Mouse (Mus musculus) thymus, adult 2 months (tissue): ENCODE results near the gene Ndufaf3. TPM values are rescaled to one million over a fixed set of nuclear protein-coding genes. Genes with fewer than 3 reads are reported as not detected.
A peak's percentile ranks its signal among the peaks of the same experiment; 100 is the strongest.

Experiments
- DNase-seq: peaks from one replicate; pipeline ENCODE4 v3.0.0; 2021
- H3K27ac ChIP-seq: fragments of 200-500 bp; 2 replicates; pipeline ENCODE4 v1.5.1; 2012; ENCODE audit warnings: low read length, control low read depth; ENCODE audit not compliant: control insufficient read depth, insufficient read depth
- H3K27me3 ChIP-seq: fragments of 200-500 bp; 2 replicates; pipeline ENCODE4 v1.6.1; 2012; ENCODE audit warnings: mild to moderate bottlenecking, low read length, moderate library complexity, mixed read lengths; ENCODE audit not compliant: control insufficient read depth, insufficient read depth
- H3K36me3 ChIP-seq: fragments of 200-500 bp; 2 replicates; pipeline ENCODE4 v1.6.1; 2012; ENCODE audit warnings: mild to moderate bottlenecking, low read length, moderate library complexity; ENCODE audit not compliant: control insufficient read depth, insufficient read depth
- H3K4me1 ChIP-seq: fragments of 200-500 bp; replicated peaks from 2 replicates; pipeline ENCODE4 v1.6.1; 2012; ENCODE audit warnings: low read length; ENCODE audit not compliant: control insufficient read depth, insufficient read depth
- H3K4me3 ChIP-seq: fragments of 200-500 bp; 2 replicates; pipeline ENCODE4 v1.5.1; 2012; ENCODE audit warnings: mild to moderate bottlenecking, low read length, control low read depth, moderate library complexity; ENCODE audit not compliant: control insufficient read depth, insufficient read depth
- CTCF ChIP-seq: fragments of 200-500 bp; IDR thresholded peaks from 2 replicates; pipeline ENCODE4 v1.5.1; 2012; ENCODE audit warnings: mild to moderate bottlenecking, control low read depth, low read length, moderate library complexity, borderline replicate concordance; ENCODE audit not compliant: control insufficient read depth, poor library complexity, insufficient read depth; ENCODE audit errors: extremely low read depth
- POLR2A ChIP-seq: fragments of 200-500 bp; IDR thresholded peaks from 2 replicates; pipeline ENCODE4 v1.6.1; 2012; ENCODE audit warnings: mild to moderate bottlenecking, low read length, control low read depth, moderate library complexity; ENCODE audit not compliant: control insufficient read depth, poor library complexity, insufficient read depth; ENCODE audit errors: extremely low read depth
- WGBS: fragments of 180-500 bp; shearing (Covaris S2); methylation state at CpG from one replicate; pipeline ENCODE4 v1.1.7; 2018; 5-methylcytosine and 5-hydroxymethylcytosine counted together
- polyA plus RNA-seq: library from polyadenylated mRNA; depleted of rRNA; stranded (reverse); fragments of >200 nt; gene quantifications from 2 replicates; pipeline ENCODE4 v1.2.3, GENCODE M21; 2012

Ndufaf3 gene
- polyA plus RNA-seq, 1 experiment, result 74.2 TPM

GRCm38 (mm10) chr9:108568511-108568921 lies 1.3 kb upstream of the Ndufaf3 start:
- H3K36me3 ChIP-seq, result peaks cover 15% of the 10 kb centered on the region
- DNase-seq, result peak; percentile 33
- peaks cover 23% of the 10 kb centered on the region for H3K4me1 ChIP-seq
- H3K4me3 ChIP-seq, result peak overlapping the region; percentile 87
- TF ChIP-seq CTCF (no peak), POLR2A (peak; percentile 8; the same call in 1 of the 2 replicates)
- WGBS, result 38% methylated on average over 17 of the region's 17 CpGs
- H3K27me3 ChIP-seq, result no peaks in the 10 kb centered on the region
- peak overlapping the region; percentile 61; the same call in 1 of the 2 replicates for H3K27ac ChIP-seq

GRCm38 (mm10) chr9:108567931-108568419 lies 741 bp upstream of the Ndufaf3 start:
- Histone ChIP-seq H3K4me1 (peaks cover 23% of the 10 kb centered on the region), H3K27ac (peak overlapping the region; percentile 61), H3K4me3 (peak overlapping the region; percentile 87), H3K27me3 (no peaks in the 10 kb centered on the region), H3K36me3 (peaks cover 10% of the 10 kb centered on the region)
- 4% methylated on average over 18 of the region's 18 CpGs for WGBS
- TF ChIP-seq CTCF (0 out of 2 replicates have a peak, but pooled peaks have one; percentile 12), POLR2A (peak; percentile 12; the same call in 1 of the 2 replicates)
- peak; percentile 35 for DNase-seq

DNA sequence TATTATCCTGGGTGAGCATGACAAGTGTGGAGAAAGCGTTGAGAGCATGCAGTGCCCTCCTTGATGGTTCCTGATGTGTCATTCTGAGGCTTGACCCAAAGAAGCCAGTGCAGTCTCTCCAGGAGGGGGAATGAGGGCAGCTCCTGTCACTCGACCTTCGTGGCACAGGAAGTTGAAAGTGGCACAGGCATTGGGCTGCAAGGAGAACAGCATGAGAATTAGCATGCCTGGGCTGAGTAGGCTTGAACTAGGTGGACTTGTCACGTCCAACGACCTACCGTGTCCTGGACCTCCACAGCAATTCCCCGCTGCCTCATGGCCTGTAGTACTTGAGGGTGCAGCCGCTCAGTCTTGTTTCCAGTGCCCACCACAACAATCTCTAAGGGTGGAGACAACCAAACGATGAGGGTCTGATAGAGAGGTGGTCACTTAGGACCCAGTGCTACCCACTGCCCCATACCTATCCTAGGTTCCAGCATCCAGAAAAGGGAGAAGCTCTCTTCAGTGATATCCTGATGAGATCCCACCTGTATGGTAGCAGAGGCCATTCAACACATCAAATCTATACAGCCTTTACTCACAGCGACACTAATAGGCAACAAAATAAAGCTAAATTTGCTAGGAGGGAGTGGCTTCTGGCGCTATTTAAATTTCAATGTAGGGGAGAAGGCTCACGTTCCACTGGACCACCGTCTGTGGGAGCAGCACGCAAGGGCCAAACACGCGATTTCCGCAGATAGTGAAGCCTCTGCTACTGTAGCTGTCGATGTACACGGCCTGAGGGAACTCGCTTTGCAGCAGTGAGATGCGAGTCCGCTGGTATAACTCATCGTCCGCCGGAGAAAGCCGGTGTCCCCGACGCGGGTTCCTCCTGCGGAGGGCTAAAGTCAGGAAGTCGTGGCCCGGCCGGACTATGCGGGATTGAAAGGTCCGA lies 1.1 kb downstream of the Ndufaf3 start:
- no peak for DNase-seq
- H3K27me3 ChIP-seq, result no peaks in the 10 kb centered on the region
- TF ChIP-seq POLR2A, result no peak
- no peak for TF ChIP-seq CTCF
- H3K4me3 ChIP-seq, result peak overlapping the region; percentile 87
- 16% methylated on average over 35 of the region's 35 CpGs for WGBS
- peaks cover 29% of the 10 kb centered on the region for H3K4me1 ChIP-seq
- H3K27ac ChIP-seq, result peak overlapping the region; percentile 55
- H3K36me3 ChIP-seq, result peaks cover 3% of the 10 kb centered on the region; the same call in 1 of the 2 replicates

DNA sequence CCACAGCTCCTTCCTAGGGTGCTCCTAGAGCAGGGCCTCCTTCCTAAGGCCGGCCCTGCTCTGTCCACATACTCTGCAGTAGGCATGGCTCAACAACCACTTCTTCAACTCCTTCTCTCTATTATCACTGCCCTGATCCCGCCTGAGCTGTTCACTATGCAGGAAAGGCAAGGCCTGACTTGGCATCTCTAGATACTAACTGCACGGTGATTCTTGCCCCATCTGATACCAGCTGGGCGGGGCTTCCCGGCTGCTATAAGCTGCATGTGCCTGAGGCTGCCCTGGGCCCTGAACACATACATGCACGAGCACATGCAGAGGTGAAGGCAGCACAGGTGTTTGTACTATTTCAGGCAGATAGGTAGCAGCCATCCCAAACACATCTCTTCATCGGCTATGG lies 3.1 kb downstream of the Ndufaf3 start:
- peaks cover 8% of the 10 kb centered on the region for H3K36me3 ChIP-seq
- TF ChIP-seq POLR2A (no peak), CTCF (no peak)
- H3K4me3 ChIP-seq, result no peak overlapping the region
- no peak overlapping the region for H3K27ac ChIP-seq
- no peak for DNase-seq
- WGBS, result 91% methylated on average over 7 of the region's 7 CpGs
- peaks cover 23% of the 10 kb centered on the region for H3K4me1 ChIP-seq
- no peaks in the 10 kb centered on the region for H3K27me3 ChIP-seq

DNA sequence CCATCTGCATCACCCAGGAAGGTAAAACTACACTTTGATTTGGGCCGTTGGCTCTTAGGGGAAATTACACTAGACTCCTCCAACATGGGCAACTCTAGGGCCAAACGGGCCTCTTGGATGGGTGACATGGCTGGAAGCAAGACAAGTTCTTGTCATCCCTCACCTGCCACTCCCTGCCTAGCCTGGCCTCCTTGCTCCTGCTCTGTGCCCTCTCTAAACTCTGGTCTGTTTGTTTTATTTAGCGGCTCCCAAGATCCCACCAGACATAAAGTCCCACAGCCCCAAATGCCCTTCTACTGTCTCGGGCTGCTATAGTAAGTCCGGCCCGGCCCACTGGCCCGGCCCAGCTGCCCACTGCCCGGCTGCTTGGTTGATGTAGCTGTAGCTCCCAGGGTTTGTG lies 3.6 kb downstream of the Ndufaf3 start:
- no peaks in the 10 kb centered on the region for H3K27me3 ChIP-seq
- H3K27ac ChIP-seq, result no peak overlapping the region
- TF ChIP-seq CTCF (no peak), POLR2A (no peak)
- H3K36me3 ChIP-seq, result peaks cover 11% of the 10 kb centered on the region
- no peak for DNase-seq
- WGBS, result 95% methylated on average over 8 of the region's 8 CpGs
- H3K4me3 ChIP-seq, result no peak overlapping the region
- peaks cover 21% of the 10 kb centered on the region for H3K4me1 ChIP-seq

- peaks cover 6% of the 10 kb centered on the region for H3K4me1 ChIP-seq
- H3K27me3 ChIP-seq, result no peaks in the 10 kb centered on the region
- peaks cover 37% of the 10 kb centered on the region for H3K36me3 ChIP-seq
- no peak within 1 kb of the TSS for H3K27ac ChIP-seq
- WGBS, result under 1% methylated on average over 53 of the region's 53 CpGs
- peak; percentile 94 for TF ChIP-seq POLR2A
- TF ChIP-seq CTCF, result peak; percentile 33; the same call in 1 of the 2 replicates
- H3K4me3 ChIP-seq, result peak within 1 kb of the TSS; percentile 53
- DNase-seq, result peak; percentile 92
Measured at GRCm38 (mm10) chr9:108560227-108560841, 6.9 kb downstream of the Ndufaf3 start, which contains the start of gene Impdh2. Impdh2 (plus strand) TSS chr9:108560286.
